Mouse (Mus musculus): ENCODE measurements around the gene Rpl36. TPM values are rescaled to one million over a fixed set of nuclear protein-coding genes. Genes with fewer than 3 reads are reported as not detected.

Gene Rpl36
- 1,818 TPM for polyA plus RNA-seq (2017; shearing (Covaris generic))

DNA sequence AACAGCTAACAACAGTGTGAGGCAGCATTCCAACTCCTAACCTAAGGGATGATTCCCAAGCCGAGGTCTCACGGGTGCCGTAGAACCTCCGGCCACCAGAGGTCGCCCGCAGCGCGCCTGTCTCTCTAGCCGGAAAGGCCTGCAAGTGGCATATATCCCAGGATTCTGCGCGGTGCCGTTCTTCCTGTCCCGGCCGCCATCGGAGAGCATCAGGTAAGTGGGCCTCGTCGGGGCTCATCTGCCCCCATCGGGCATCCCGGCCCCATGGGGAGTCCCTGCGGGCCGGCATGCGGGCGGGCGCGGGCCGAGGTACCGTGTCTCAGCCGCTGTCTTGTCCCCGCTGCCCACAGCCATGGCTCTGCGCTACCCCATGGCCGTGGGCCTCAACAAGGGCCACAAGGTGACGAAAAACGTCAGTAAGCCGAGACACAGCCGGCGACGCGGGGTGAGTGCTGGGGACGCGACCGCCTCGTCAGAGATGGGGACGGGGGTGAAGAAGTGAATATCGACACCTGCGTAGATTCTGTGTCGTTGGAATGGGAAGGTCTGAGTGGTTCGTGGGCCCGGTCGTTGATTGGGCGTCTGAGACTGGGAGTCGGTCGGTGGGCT lies at the start of gene Rpl36:
Gene Rpl36, plus strand, starts transcription at position 181 of the 609 bp plus-strand sequence.

DNA sequence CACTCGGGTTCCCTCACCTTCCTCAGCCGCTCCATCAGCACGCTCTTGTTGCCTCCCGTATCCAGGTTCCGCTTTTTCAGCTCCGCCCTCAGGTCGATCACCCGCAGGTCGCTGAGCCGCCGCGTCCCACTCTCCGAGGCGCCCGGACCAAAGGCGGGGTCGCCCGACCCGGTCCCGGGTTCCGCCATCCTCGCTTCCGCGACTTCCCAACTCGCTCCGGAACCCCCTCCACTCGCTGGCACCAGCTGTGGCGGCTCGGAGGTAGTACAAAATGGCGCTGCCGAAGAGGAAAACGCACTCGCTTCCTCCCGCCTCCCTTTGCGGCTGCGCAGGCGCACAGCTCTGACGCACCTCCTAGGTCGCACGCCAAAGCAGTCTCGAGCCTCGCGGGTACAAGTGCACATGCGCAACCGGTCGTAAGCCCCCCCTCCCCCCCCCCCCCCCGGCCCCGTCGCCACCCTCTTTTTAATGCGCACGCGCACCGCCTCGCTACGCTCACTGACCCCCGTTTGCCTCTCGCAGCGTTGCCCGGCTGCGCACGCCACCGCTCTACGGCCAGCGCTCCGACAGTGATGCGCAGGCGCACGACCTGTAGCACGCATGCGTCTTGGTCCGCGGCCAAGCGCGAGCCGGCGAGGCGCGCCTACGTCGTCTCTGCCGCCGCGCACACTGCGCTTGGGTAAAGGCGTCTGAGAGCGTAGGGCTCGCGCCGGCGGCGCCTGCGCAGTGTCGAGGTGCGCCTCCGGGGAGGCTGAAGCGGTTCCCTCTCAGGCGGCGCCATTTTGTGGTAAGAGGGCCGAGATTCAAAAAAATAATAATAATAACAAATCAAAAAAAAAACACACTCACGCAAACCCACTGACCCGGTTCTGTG lies 28.7 kb upstream of the Rpl36 start, which contains the start of the genes Safb2 and Safb:
Gene Safb2, minus strand, starts transcription at position 329 of the 874 bp plus-strand sequence.
Gene Safb, plus strand, starts transcription at position 569 of the 874 bp plus-strand sequence.

DNA sequence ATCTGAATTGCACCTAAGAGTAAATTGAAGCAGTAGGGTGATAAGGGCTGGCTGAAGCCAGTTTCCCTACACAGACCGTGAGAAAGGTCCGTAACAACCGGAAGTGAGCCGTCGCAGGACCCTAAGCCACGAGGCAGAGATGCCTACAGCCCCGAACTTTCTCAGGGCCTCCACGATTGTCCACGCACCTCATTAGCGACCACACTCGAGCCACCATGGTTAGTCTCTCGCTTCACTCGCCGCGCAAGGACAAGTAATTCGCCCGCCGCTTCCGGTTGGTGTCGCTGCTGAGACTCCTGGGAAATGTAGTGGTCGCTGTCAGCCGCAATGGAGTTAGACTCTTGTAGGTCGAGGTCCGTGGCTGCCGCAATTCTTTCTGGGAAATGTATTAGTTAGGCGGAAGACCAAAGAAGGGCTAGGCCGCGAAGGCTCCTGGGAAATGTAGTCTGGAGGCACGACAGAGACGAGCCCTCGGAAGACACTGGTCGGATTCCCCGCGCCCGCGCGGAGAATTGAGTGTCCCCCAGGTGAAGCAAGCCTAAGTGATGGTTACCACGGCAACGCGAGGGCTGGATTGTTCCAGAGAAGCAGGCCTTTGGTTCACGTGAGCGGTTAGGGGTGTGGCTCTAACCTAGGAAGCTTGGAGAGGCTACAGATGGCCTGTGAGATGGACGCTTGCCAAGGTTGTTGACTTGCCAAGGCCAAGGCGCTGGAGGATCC lies 3.6 kb upstream of the Rpl36 start, which contains the start of gene 2410015M20Rik:
Gene 2410015M20Rik, minus strand, starts transcription at position 320 of the 720 bp plus-strand sequence.

DNA sequence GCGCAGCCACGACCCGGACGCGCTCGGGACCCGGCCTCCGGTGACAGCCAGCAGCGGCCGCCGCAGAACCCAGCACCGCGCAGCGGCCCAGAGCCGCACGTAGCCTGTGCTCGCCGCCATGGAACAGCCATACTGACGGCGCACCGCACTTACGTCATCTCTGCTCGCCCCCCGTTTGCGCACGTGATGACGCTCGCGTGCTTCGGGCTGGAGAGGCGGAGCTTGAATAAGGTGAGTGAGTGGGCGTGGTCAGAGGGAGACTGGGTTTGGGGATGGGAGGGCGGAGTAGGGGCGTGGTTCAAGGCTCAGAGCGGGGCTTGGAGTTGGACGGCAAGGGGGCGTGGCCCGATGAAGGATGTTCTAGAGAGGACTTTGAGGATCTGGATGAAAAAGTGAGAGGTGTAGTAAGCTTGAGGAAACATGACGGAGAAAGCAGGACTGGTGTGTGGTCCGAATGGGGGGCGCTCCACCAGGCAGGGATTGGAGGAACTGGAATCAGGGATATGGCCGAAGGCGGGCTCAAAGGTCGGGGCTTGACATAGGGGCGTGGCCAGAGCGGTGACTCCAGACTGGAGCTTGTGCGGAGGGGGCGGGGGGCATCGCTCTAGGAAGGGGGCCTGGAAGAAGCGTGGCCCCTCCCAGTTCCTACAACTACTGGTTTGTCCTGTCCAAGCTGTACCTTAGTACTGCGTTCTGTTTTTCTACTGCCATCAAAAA lies 13.7 kb downstream of the Rpl36 start, which contains the start of gene Lonp1:
Gene Lonp1, minus strand, starts transcription at position 134 of the 717 bp plus-strand sequence.

DNA sequence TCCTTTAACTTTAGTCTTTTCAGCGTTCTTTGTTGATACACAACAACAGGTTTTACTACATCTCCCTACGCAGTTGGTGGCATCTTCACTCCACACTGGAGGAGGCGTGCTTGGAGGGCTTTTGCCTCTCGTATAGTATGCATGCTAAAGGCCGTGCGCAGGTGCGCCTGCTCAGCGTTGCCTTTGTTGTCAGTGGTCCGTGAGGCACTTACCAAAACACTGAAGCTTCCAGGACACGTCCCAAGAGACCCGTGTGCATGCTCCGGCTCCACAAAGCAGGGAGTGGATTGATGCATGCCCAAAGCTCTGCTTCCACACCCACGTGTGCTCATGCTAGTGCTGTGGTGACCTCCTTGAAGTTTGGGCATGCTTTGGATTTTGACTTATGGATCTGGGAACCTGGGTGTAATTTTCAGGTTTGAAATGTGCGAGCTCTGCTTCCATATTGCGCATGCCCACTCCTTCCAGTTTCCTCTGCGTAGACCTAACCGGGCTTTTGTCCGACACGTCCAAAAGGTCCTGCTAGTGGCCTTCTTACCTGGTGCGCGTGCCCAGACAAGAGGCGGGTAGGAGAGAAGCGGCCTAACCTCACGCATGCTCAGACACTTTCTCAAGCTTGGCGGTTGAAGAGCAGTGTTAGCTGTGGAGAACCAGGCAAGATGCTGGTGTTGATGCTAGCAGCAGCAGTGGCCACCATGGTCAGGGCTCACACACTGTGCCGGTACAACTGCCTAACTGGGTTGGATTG lies 14.5 kb downstream of the Rpl36 start, which contains the start of gene Catsperd:
Gene Catsperd, plus strand, starts transcription at position 614 of the 748 bp plus-strand sequence.

Other genes starting within 250 kb of the Rpl36 start
- 11.2 TPM for gene Ptprs, start 136.9 kb upstream of the Rpl36 start, polyA plus RNA-seq (2017; shearing (Covaris generic))
- not detected for gene Znrf4, start 101.0 kb upstream of the Rpl36 start, polyA plus RNA-seq (2017; shearing (Covaris generic))
- 1.00 TPM for gene Gm20219, start 59.0 kb upstream of the Rpl36 start, polyA plus RNA-seq (2017; shearing (Covaris generic))
- gene Safb2, start 28.8 kb upstream of the Rpl36 start, polyA plus RNA-seq (2017; shearing (Covaris generic)) = 197 TPM
- 192 TPM for gene Safb, start 28.6 kb upstream of the Rpl36 start, polyA plus RNA-seq (2017; shearing (Covaris generic))
- gene 2410015M20Rik, start 3.6 kb upstream of the Rpl36 start, polyA plus RNA-seq (2017; shearing (Covaris generic)) = 221 TPM
- 12.7 TPM for gene Lonp1, start 13.5 kb downstream of the Rpl36 start, polyA plus RNA-seq (2017; shearing (Covaris generic))
- gene Catsperd, start 14.7 kb downstream of the Rpl36 start, polyA plus RNA-seq (2017; shearing (Covaris generic)) = 2.7 TPM
- gene Ranbp3, start 59.9 kb downstream of the Rpl36 start, polyA plus RNA-seq (2017; shearing (Covaris generic)) = 115 TPM
- 257 TPM for gene Ndufa11, start 104.4 kb downstream of the Rpl36 start, polyA plus RNA-seq (2017; shearing (Covaris generic))
- 8.2 TPM for gene Vmac, start 104.6 kb downstream of the Rpl36 start, polyA plus RNA-seq (2017; shearing (Covaris generic))
- gene Nrtn, start 144.1 kb downstream of the Rpl36 start, polyA plus RNA-seq (2017; shearing (Covaris generic)) = not detected
- 64.7 TPM for gene Dus3l, start 151.3 kb downstream of the Rpl36 start, polyA plus RNA-seq (2017; shearing (Covaris generic))
- gene Prr22, start 156.8 kb downstream of the Rpl36 start, polyA plus RNA-seq (2017; shearing (Covaris generic)) = 2.4 TPM
- gene Rfx2, start 217.6 kb downstream of the Rpl36 start, polyA plus RNA-seq (2017; shearing (Covaris generic)) = 1.4 TPM

All from inflammation-experienced regulatory T-cells, adult 16 weeks (primary cell).